Mouse (Mus musculus): ENCODE data around the gene Txndc9. TPM values are rescaled to one million over a fixed set of nuclear protein-coding genes. Genes with fewer than 3 reads are reported as not detected.

Txndc9 gene
- polyA plus RNA-seq, 1 experiment from 2014 or later = 53.1 TPM

GRCm38 (mm10) chr1:38014551-38015203 lies 17.0 kb upstream of the Txndc9 start:
- Histone ChIP-seq H3K27me3 (ENCODE audit: insufficient read depth, low read length) (no peaks in the 10 kb centered on the region), H3K9ac (replicated peaks) (no peak overlapping the region), H3K4me2 (ENCODE audit: low read depth, low read length) (no peak overlapping the region), H3K9me3 (ENCODE audit: low read length) (no peaks in the 10 kb centered on the region), H3K4me3 (ENCODE audit: low read depth, low read length) (no peak overlapping the region), H3K36me3 (replicated peaks; ENCODE audit: insufficient read depth, low read length) (peaks cover 20% of the 10 kb centered on the region), H3K27ac (ENCODE audit: low read depth) (no peak overlapping the region), H3K4me1 (ENCODE audit: insufficient read depth) (peaks cover 18% of the 10 kb centered on the region)
- WGBS (ENCODE audit: insufficient replicate concordance) = 99% methylated on average over 2 of the region's 2 CpGs
- ATAC-seq (peak; percentile 37), DNase-seq (no peak)
- TF ChIP-seq EP300 (IDR thresholded peaks at IDR 0.05; ENCODE audit: low read depth) (0 out of 2 replicates have a peak, but pooled peaks have one; percentile 38), CTCF (IDR thresholded peaks at IDR 0.05; ENCODE audit: low read depth) (no peak)

DNA sequence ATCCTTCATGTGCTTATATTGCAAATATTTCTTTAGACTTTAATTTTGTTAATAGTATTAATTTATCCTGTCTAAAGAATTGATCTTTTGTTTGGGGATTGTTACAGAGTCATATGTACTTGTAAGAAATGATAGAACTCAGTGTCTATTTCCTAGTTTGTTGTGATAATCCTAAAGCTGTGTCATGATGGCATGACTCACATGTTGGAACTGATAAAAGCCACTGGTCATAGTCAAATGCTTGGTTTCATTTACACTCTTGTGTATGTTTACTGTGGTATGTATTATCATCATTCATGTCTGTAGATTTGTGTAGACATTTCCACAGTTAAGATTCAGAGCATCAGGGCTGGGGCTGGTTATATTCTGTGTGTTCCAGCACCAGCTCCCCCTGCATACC lies 14.8 kb upstream of the Txndc9 start:
- no peaks in the 10 kb centered on the region for H3K9me3 ChIP-seq (ENCODE audit: low read length)
- no peak overlapping the region for H3K9ac ChIP-seq (replicated peaks)
- peak overlapping the region; percentile 58 for H3K4me2 ChIP-seq (ENCODE audit: low read depth, low read length)
- no peaks in the 10 kb centered on the region for H3K36me3 ChIP-seq (replicated peaks; ENCODE audit: insufficient read depth, low read length)
- H3K4me1 ChIP-seq (ENCODE audit: insufficient read depth) = peaks cover 18% of the 10 kb centered on the region
- H3K27ac ChIP-seq (ENCODE audit: low read depth) = peak overlapping the region; percentile 86
- H3K4me3 ChIP-seq (ENCODE audit: low read depth, low read length) = no peak overlapping the region
- ATAC-seq (peak; percentile 46), DNase-seq (no peak)
- H3K27me3 ChIP-seq (ENCODE audit: insufficient read depth, low read length) = no peaks in the 10 kb centered on the region
- peak; percentile 75 for TF ChIP-seq EP300 (IDR thresholded peaks at IDR 0.05; ENCODE audit: low read depth)
- TF ChIP-seq CTCF (IDR thresholded peaks at IDR 0.05; ENCODE audit: low read depth) = no peak

DNA sequence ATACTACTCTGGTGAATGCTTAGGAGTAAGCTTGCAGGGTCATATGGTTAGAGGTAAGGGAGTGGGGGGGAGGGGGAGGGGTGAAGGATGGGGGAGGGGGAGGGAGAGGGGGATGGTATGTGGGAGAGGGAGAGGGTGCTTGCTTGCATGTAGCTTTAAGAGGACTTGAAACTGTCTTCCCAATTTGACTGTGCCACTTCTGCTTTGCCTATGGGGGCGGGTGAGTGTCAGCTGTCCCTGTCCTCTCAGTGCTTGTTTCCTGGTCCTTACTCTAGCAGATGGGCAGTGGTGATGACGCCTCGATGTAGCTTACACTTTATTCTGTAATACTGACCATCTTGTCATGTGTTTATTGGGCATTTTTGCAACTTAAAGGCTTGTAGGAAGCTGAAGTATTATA lies 14.4 kb upstream of the Txndc9 start:
- Histone ChIP-seq H3K27me3 (ENCODE audit: insufficient read depth, low read length) (no peaks in the 10 kb centered on the region), H3K36me3 (replicated peaks; ENCODE audit: insufficient read depth, low read length) (no peaks in the 10 kb centered on the region), H3K27ac (ENCODE audit: low read depth) (peak overlapping the region; percentile 86), H3K9me3 (ENCODE audit: low read length) (no peaks in the 10 kb centered on the region), H3K4me2 (ENCODE audit: low read depth, low read length) (peak overlapping the region; percentile 58), H3K4me1 (ENCODE audit: insufficient read depth) (peaks cover 21% of the 10 kb centered on the region), H3K4me3 (ENCODE audit: low read depth, low read length) (no peak overlapping the region), H3K9ac (replicated peaks) (no peak overlapping the region)
- TF ChIP-seq CTCF (IDR thresholded peaks at IDR 0.05; ENCODE audit: low read depth) = no peak
- TF ChIP-seq EP300 (IDR thresholded peaks at IDR 0.05; ENCODE audit: low read depth) = no peak
- 47% methylated on average over 3 of the region's 3 CpGs for WGBS (ENCODE audit: insufficient replicate concordance)
- DNase-seq (peak; percentile 51), ATAC-seq (peak; percentile 65)

DNA sequence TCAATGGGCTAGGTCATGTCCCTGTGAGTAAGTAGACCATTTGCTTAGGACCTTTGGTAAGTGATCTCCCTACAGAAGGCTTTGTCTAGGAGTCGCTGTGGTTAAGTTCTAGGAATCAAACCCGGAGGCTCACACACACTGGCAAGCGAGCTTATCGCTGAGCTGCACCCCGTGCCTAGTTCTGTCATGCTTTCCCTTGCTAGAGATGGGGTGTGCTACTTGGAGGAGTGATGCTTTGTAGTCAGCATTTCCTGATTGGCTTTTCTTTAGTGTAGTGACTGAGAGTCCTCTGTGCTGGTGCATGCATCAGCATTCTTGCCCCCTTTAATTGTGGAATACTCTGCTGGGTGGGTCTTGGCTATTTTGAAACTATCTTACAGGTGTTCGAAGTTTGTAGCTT lies 14.0 kb upstream of the Txndc9 start:
- H3K4me1 ChIP-seq (ENCODE audit: insufficient read depth) = peaks cover 25% of the 10 kb centered on the region
- ATAC-seq = peak; percentile 95

DNA sequence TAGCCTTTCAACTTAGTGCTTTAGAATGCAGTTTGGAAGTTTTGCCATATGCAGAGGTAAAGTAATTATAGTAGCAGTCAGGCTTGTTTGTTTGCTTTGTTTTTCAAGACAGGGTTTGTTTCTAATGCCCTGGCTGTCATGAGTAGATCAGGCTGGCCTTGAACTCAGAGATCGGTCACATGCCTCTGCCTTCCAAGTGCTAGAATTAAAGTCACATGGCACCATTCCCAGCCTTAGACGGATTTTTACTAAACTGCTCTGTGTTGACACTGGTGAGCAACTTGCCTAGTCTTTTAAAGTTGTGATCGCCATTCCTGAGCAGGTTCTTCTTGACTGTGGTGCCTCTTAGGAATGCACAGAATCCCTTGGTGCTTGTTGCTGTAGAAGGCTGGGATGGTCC lies 9.0 kb upstream of the Txndc9 start:
- no peak overlapping the region for H3K27ac ChIP-seq (ENCODE audit: low read depth)

More for the DNA sequence above, 14.0 kb upstream of the Txndc9 start:
- Histone ChIP-seq H3K4me3 (ENCODE audit: low read depth, low read length) (no peak overlapping the region), H3K36me3 (replicated peaks; ENCODE audit: insufficient read depth, low read length) (no peaks in the 10 kb centered on the region), H3K9ac (replicated peaks) (no peak overlapping the region), H3K27ac (ENCODE audit: low read depth) (peak overlapping the region; percentile 86), H3K4me2 (ENCODE audit: low read depth, low read length) (peak overlapping the region; percentile 58), H3K9me3 (ENCODE audit: low read length) (no peaks in the 10 kb centered on the region), H3K27me3 (ENCODE audit: insufficient read depth, low read length) (no peaks in the 10 kb centered on the region)
- peak; percentile 72 for DNase-seq
- TF ChIP-seq CTCF (IDR thresholded peaks at IDR 0.05; ENCODE audit: low read depth) = peak; percentile 33
- peak; percentile 88 for TF ChIP-seq EP300 (IDR thresholded peaks at IDR 0.05; ENCODE audit: low read depth)
- WGBS (ENCODE audit: insufficient replicate concordance) = 48% methylated on average over 6 of the region's 6 CpGs

DNA sequence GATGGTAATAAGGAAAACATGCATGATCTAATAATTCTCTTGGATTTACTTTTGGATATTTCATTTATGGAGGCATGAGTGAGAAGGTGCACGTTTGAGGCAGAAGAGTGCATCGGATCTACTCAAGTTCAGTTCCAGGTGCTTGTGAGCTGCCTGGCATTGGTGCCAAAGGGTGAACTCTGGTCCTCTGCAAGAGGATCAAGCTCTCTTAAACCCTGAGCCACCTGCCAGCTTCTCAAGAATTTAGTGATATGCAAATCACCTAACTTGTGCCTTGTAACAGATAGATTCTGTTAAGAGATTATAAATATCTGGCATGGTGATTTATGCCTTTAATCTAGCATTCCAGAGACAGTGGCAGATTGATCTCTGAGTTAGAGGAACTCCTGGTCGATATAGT lies 5.4 kb upstream of the Txndc9 start:
- Histone ChIP-seq H3K27ac (ENCODE audit: low read depth) (no peak overlapping the region), H3K4me3 (ENCODE audit: low read depth, low read length) (no peak overlapping the region), H3K9me3 (ENCODE audit: low read length) (no peaks in the 10 kb centered on the region), H3K27me3 (ENCODE audit: insufficient read depth, low read length) (no peaks in the 10 kb centered on the region), H3K4me2 (ENCODE audit: low read depth, low read length) (no peak overlapping the region), H3K36me3 (replicated peaks; ENCODE audit: insufficient read depth, low read length) (0 out of 2 replicates have a peak, but pooled peaks cover 2% of the 10 kb centered on the region), H3K4me1 (ENCODE audit: insufficient read depth) (peaks cover 23% of the 10 kb centered on the region), H3K9ac (replicated peaks) (no peak overlapping the region)
- WGBS (ENCODE audit: insufficient replicate concordance) = 69% methylated on average over 3 of the region's 3 CpGs
- ATAC-seq = no peak
- DNase-seq = no peak
- no peak for TF ChIP-seq EP300 (IDR thresholded peaks at IDR 0.05; ENCODE audit: low read depth)
- TF ChIP-seq CTCF (IDR thresholded peaks at IDR 0.05; ENCODE audit: low read depth) = no peak

More for the DNA sequence above, 9.0 kb upstream of the Txndc9 start:
- H3K4me2 ChIP-seq (ENCODE audit: low read depth, low read length) = no peak overlapping the region
- no peak for DNase-seq
- 73% methylated on average over 3 of the region's 3 CpGs for WGBS (ENCODE audit: insufficient replicate concordance)
- H3K4me1 ChIP-seq (ENCODE audit: insufficient read depth) = peaks cover 20% of the 10 kb centered on the region
- H3K27me3 ChIP-seq (ENCODE audit: insufficient read depth, low read length) = no peaks in the 10 kb centered on the region
- 0 out of 2 replicates have a peak, but pooled peaks cover 2% of the 10 kb centered on the region for H3K36me3 ChIP-seq (replicated peaks; ENCODE audit: insufficient read depth, low read length)
- no peak overlapping the region for H3K4me3 ChIP-seq (ENCODE audit: low read depth, low read length)
- TF ChIP-seq CTCF (IDR thresholded peaks at IDR 0.05; ENCODE audit: low read depth) = no peak
- no peak for TF ChIP-seq EP300 (IDR thresholded peaks at IDR 0.05; ENCODE audit: low read depth)
- 0 out of 2 replicates have a peak overlapping the region, but pooled peaks have one; percentile 7 for H3K9ac ChIP-seq (replicated peaks)
- ATAC-seq = no peak
- no peaks in the 10 kb centered on the region for H3K9me3 ChIP-seq (ENCODE audit: low read length)

Measured in liver, postnatal 0 days (tissue).